Mouse (Mus musculus) MEL (cell line): Measurements from ENCODE around the gene Hoxd10. TPM values are rescaled to one million over a fixed set of nuclear protein-coding genes. Genes with fewer than 3 reads are reported as not detected.

Experiments used
- DNase-seq: peaks from one replicate; pipeline ENCODE4 v3.0.0; 2011; ENCODE audit warnings: low read depth, low spot score
- H3K27ac ChIP-seq: 2 replicates; pipeline ENCODE4 v1.5.1; 2012; ENCODE audit warnings: low read depth, mild to moderate bottlenecking, control low read depth, low read length, moderate library complexity; ENCODE audit not compliant: control insufficient read depth
- H3K27me3 ChIP-seq, 2 experiments: fragments of 150-350 bp in 1 of 2; sonication (generic) in 1 of 2; 2 replicates each; pipeline ENCODE4 v1.6.1; 2012; ENCODE audit warnings: low read length in 2 of 2, mild to moderate bottlenecking in 2 of 2, improper control_type of control experiment in 1 of 2, moderate library complexity in 1 of 2; ENCODE audit not compliant: insufficient read depth in 2 of 2, control insufficient read depth in 1 of 2
- H3K36me3 ChIP-seq, 2 experiments: 2 replicates each; pipeline ENCODE4 v1.6.1; 2012 to 2014; ENCODE audit warnings: low read length in 2 of 2, improper control_type of control experiment in 1 of 2, inconsistent platforms in 1 of 2, mild to moderate bottlenecking in 1 of 2; ENCODE audit not compliant: insufficient read depth in 2 of 2, control insufficient read depth in 1 of 2
- H3K4me1 ChIP-seq, 2 experiments: fragments of 150-350 bp in 1 of 2; sonication (generic) in 1 of 2; 2 replicates each; pipeline ENCODE4 v1.6.1; 2012; ENCODE audit warnings: low read length in 2 of 2, improper control_type of control experiment in 1 of 2, mild to moderate bottlenecking in 1 of 2; ENCODE audit not compliant: insufficient read depth in 2 of 2, control insufficient read depth in 1 of 2
- H3K4me3 ChIP-seq, 2 experiments: fragments of 150-350 bp in 1 of 2; sonication (generic) in 1 of 2; 2 replicates each; pipeline ENCODE4 v1.5.1; 2012; ENCODE audit warnings: low read depth in 2 of 2, low read length in 2 of 2, mild to moderate bottlenecking in 2 of 2, moderate library complexity in 2 of 2, control low read depth in 1 of 2, improper control_type of control experiment in 1 of 2; ENCODE audit not compliant: control insufficient read depth in 1 of 2, insufficient read depth in 1 of 2
- H3K79me2 ChIP-seq: 2 replicates; pipeline ENCODE4 v1.6.1; 2012; ENCODE audit warnings: mild to moderate bottlenecking, low read length, moderate library complexity; ENCODE audit not compliant: control insufficient read depth, poor library complexity, insufficient read depth
- H3K9ac ChIP-seq: 2 replicates; pipeline ENCODE4 v1.6.1; 2012; ENCODE audit warnings: low read depth, mild to moderate bottlenecking, control low read depth, low read length, moderate library complexity; ENCODE audit not compliant: control insufficient read depth, poor library complexity, severe bottlenecking
- H3K9me3 ChIP-seq: fragments of 150-350 bp; sonication (generic); replicated peaks from 2 replicates; pipeline ENCODE4 v1.6.1; 2012; ENCODE audit warnings: mild to moderate bottlenecking, low read length, improper control_type of control experiment, moderate library complexity; ENCODE audit not compliant: insufficient read depth
- CHD1 ChIP-seq: IDR thresholded peaks from 2 replicates; pipeline ENCODE4 v1.6.1; 2012; ENCODE audit warnings: low read depth, mild to moderate bottlenecking, inconsistent platforms, low read length, improper control_type of control experiment
- CHD2 ChIP-seq: IDR thresholded peaks from 2 replicates; pipeline ENCODE4 v1.6.1; 2011; ENCODE audit warnings: low read length, improper control_type of control experiment
- CTCF ChIP-seq, 3 experiments: IDR thresholded peaks in 2 of 3; conservative IDR thresholded peaks in 1 of 3; 2 replicates each; pipeline ENCODE4 v1.5.1; 2011 to 2012; ENCODE audit warnings: low read length in 3 of 3, low read depth in 2 of 3, mild to moderate bottlenecking in 2 of 3, improper control_type of control experiment in 1 of 3, inconsistent platforms in 1 of 3, mixed read lengths in 1 of 3, moderate library complexity in 1 of 3; ENCODE audit not compliant: control insufficient read depth in 1 of 3, insufficient read depth in 1 of 3, poor library complexity in 1 of 3, severe bottlenecking in 1 of 3
- EP300 ChIP-seq, 2 experiments: IDR thresholded peaks; 2 replicates each; pipeline ENCODE4 v1.6.1; 2011; ENCODE audit warnings: improper control_type of control experiment in 2 of 2, low read length in 2 of 2, low read depth in 1 of 2, mild to moderate bottlenecking in 1 of 2
- ETS1 ChIP-seq: IDR thresholded peaks from 2 replicates; pipeline ENCODE4 v1.6.1; 2012; ENCODE audit warnings: low read depth, mild to moderate bottlenecking, inconsistent platforms, low read length, improper control_type of control experiment, moderate library complexity
- JUND ChIP-seq: IDR thresholded peaks from 2 replicates; pipeline ENCODE4 v1.6.1; 2011; ENCODE audit warnings: low read depth, mild to moderate bottlenecking, improper control_type of control experiment, low read length
- MAFK ChIP-seq: IDR thresholded peaks from 2 replicates; pipeline ENCODE4 v1.6.1; 2011; ENCODE audit warnings: low read depth, mild to moderate bottlenecking, low read length, improper control_type of control experiment, borderline replicate concordance
- MAZ ChIP-seq: IDR thresholded peaks from 2 replicates; pipeline ENCODE4 v1.6.1; 2012; ENCODE audit warnings: low read depth, mild to moderate bottlenecking, inconsistent platforms, low read length, improper control_type of control experiment
- MXI1 ChIP-seq: IDR thresholded peaks from 2 replicates; pipeline ENCODE4 v1.6.1; 2011; ENCODE audit warnings: mild to moderate bottlenecking, low read depth, low read length, improper control_type of control experiment
- NRF1 ChIP-seq: IDR thresholded peaks from 2 replicates; pipeline ENCODE4 v1.6.1; 2014; ENCODE audit warnings: low read depth, mild to moderate bottlenecking, inconsistent platforms, low read length, improper control_type of control experiment, moderate library complexity; ENCODE audit not compliant: poor library complexity, insufficient read depth, severe bottlenecking
- POLR2AphosphoS2 ChIP-seq: IDR thresholded peaks from 2 replicates; pipeline ENCODE4 v1.6.1; 2011; ENCODE audit warnings: low read length, improper control_type of control experiment
- POLR2AphosphoS5 ChIP-seq: IDR thresholded peaks from 2 replicates; pipeline ENCODE4 v1.6.1; 2012; ENCODE audit warnings: low read depth, borderline replicate concordance, mild to moderate bottlenecking, inconsistent platforms, low read length, moderate library complexity, mixed read lengths
- RCOR1 ChIP-seq: IDR thresholded peaks from 2 replicates; pipeline ENCODE4 v1.6.1; 2012; ENCODE audit warnings: low read depth, mild to moderate bottlenecking, inconsistent platforms, low read length, improper control_type of control experiment
- SIN3A ChIP-seq: IDR thresholded peaks from 2 replicates; pipeline ENCODE4 v1.6.1; 2012; ENCODE audit warnings: low read length, improper control_type of control experiment, inconsistent platforms
- SMC3 ChIP-seq: IDR thresholded peaks from 2 replicates; pipeline ENCODE4 v1.6.1; 2011; ENCODE audit warnings: low read depth, low read length, improper control_type of control experiment
- TAL1 ChIP-seq: IDR thresholded peaks from 2 replicates; pipeline ENCODE4 v1.6.1; 2012; ENCODE audit warnings: mild to moderate bottlenecking, inconsistent platforms, low read length, moderate library complexity, mixed read lengths
- TBP ChIP-seq: IDR thresholded peaks from 2 replicates; pipeline ENCODE4 v1.8.0; 2011; ENCODE audit warnings: low read depth, low read length, improper control_type of control experiment
- TCF12 ChIP-seq: IDR thresholded peaks from 2 replicates; pipeline ENCODE4 v1.6.1; 2014; ENCODE audit warnings: low read depth, mild to moderate bottlenecking, inconsistent platforms, low read length, improper control_type of control experiment, moderate library complexity
- UBTF ChIP-seq: IDR thresholded peaks from 2 replicates; pipeline ENCODE4 v1.6.1; 2012; ENCODE audit warnings: low read depth, mild to moderate bottlenecking, inconsistent platforms, low read length, improper control_type of control experiment, moderate library complexity, borderline replicate concordance; ENCODE audit not compliant: insufficient read depth
- USF1 ChIP-seq: IDR thresholded peaks from 2 replicates; pipeline ENCODE4 v1.6.1; 2014; ENCODE audit warnings: low read depth, mild to moderate bottlenecking, inconsistent platforms, low read length, improper control_type of control experiment, moderate library complexity
- ZKSCAN1 ChIP-seq: IDR thresholded peaks from 2 replicates; pipeline ENCODE4 v1.6.1; 2012; ENCODE audit warnings: low read depth, mild to moderate bottlenecking, inconsistent platforms, low read length, improper control_type of control experiment, moderate library complexity
- ZMIZ1 ChIP-seq: IDR thresholded peaks from 2 replicates; pipeline ENCODE4 v1.6.1; 2012; ENCODE audit warnings: low read depth, mild to moderate bottlenecking, inconsistent platforms, low read length, improper control_type of control experiment, moderate library complexity
- ZNF384 ChIP-seq: IDR thresholded peaks from 2 replicates; pipeline ENCODE4 v1.6.1; 2012; ENCODE audit warnings: low read depth, mild to moderate bottlenecking, inconsistent platforms, low read length, improper control_type of control experiment
- polyA plus RNA-seq, 2 experiments: library from polyadenylated mRNA; stranded (reverse) in 1 of 2; unstranded in 1 of 2; fragments of >175 nt in 1 of 2; fragments of >200 nt in 1 of 2; gene quantifications; 2 replicates each; pipeline versions ENCODE4 v1.2.1 to v1.2.4; 2012; ENCODE audit warnings: low replicate concordance in 2 of 2, low read depth in 1 of 2; ENCODE audit not compliant: insufficient read length in 2 of 2, insufficient read depth in 1 of 2, missing spikeins in 1 of 2
- total RNA-seq: library from RNA; depleted of rRNA; stranded (reverse); fragments of 300-350 nt; gene quantifications from 2 replicates; pipeline ENCODE4 v1.2.3, GENCODE M21; 2012

The Hoxd10 gene
- total and polyA plus RNA-seq, 3 experiments, result not detected

- Histone ChIP-seq H3K79me2 (no peaks in the 10 kb centered on the region), H3K9me3 (no peaks in the 10 kb centered on the region), H3K9ac (no peak overlapping the region), H3K4me1 (no peaks in the 10 kb centered on the region), H3K36me3 (no peaks in the 10 kb centered on the region), H3K27ac (no peak overlapping the region), H3K4me3 (no peak overlapping the region), H3K27me3 (peaks cover 1 to 2% of the 10 kb centered on the region in 2 experiments; a peak in 3 of 4 replicates)
- DNase-seq, result no peak
- TF ChIP-seq TAL1 (no peak), RCOR1 (no peak), UBTF (no peak), USF1 (no peak), NRF1 (no peak), TCF12 (no peak), JUND (no peak), MAFK (no peak), CTCF (IDR thresholded peaks at IDR 0.05 in 2 of 3, conservative IDR thresholded peaks at IDR 0.05 in 1 of 3; ENCODE audit: control insufficient read depth in 1 of 3, insufficient read depth in 1 of 3, low read depth in 2 of 3, low read length in 3 of 3, poor library complexity in 1 of 3, severe bottlenecking in 1 of 3) (no peak), SMC3 (no peak), TBP (no peak), MXI1 (no peak), SIN3A (no peak), CHD1 (no peak), MAZ (no peak), ZMIZ1 (no peak), ETS1 (no peak), ZNF384 (no peak), POLR2AphosphoS2 (no peak), EP300 (IDR thresholded peaks at IDR 0.05; ENCODE audit: low read depth in 1 of 2, low read length in 2 of 2) (no peak)
These were observed 38.8 kb upstream of the Hoxd10 start for GRCm38 (mm10) chr2:74652996-74653340.

GRCm38 (mm10) chr2:74653781-74654535 is 37.8 kb upstream of the Hoxd10 start:
- Histone ChIP-seq H3K9ac (no peak overlapping the region), H3K79me2 (no peaks in the 10 kb centered on the region), H3K4me1 (no peaks in the 10 kb centered on the region), H3K4me3 (no peak overlapping the region), H3K36me3 (no peaks in the 10 kb centered on the region), H3K27ac (no peak overlapping the region), H3K27me3 (peaks cover 1 to 2% of the 10 kb centered on the region in 2 experiments; a peak in 3 of 4 replicates), H3K9me3 (no peaks in the 10 kb centered on the region)
- TF ChIP-seq TCF12 (no peak), ZKSCAN1 (no peak), POLR2AphosphoS5 (no peak), NRF1 (no peak), ZNF384 (no peak), CHD2 (no peak), MAFK (no peak), MXI1 (no peak)
- no peak for DNase-seq
